Mouse (Mus musculus) heart, embryonic 16.5 days (tissue): ENCODE data around the gene Cdkal1. TPM values are rescaled to one million over a fixed set of nuclear protein-coding genes. Genes with fewer than 3 reads are reported as not detected.

Source experiments
- ATAC-seq: fragments of 200-750 bp; cut with Nextera tagmentation; replicated peaks from 2 replicates; pipeline ENCODE4 v1.8.0; 2017; ENCODE audit warnings: moderate number of reproducible peaks; ENCODE audit not compliant: insufficient read depth, low FRiP score; ENCODE audit errors: extremely low read depth
- H3K27ac ChIP-seq: fragments of 300-500 bp; sonication (generic); 2 replicates; pipeline ENCODE4 v1.5.1; 2014; ENCODE audit warnings: mild to moderate bottlenecking, low read length, control low read depth, moderate library complexity
- H3K27me3 ChIP-seq: fragments of 300-500 bp; sonication (generic); 2 replicates; pipeline ENCODE4 v1.6.1; 2014; ENCODE audit warnings: low read length, mixed read lengths; ENCODE audit not compliant: control insufficient read depth, insufficient read depth
- H3K36me3 ChIP-seq: fragments of 300-500 bp; sonication (generic); 2 replicates; pipeline ENCODE4 v1.6.1; 2014; ENCODE audit not compliant: control insufficient read depth, insufficient read depth
- H3K4me1 ChIP-seq: fragments of 300-500 bp; sonication (generic); 2 replicates; pipeline ENCODE4 v1.6.1; 2014; ENCODE audit warnings: low read length, mixed read lengths; ENCODE audit not compliant: control insufficient read depth, insufficient read depth
- H3K4me2 ChIP-seq: fragments of 300-500 bp; sonication (generic); 2 replicates; pipeline ENCODE4 v1.6.1; 2014; ENCODE audit warnings: low read depth, mild to moderate bottlenecking, control low read depth, low read length
- H3K4me3 ChIP-seq: fragments of 300-500 bp; sonication (generic); 2 replicates; pipeline ENCODE4 v1.5.1; 2014; ENCODE audit warnings: mild to moderate bottlenecking, control low read depth, low read length
- H3K9ac ChIP-seq: fragments of 300-500 bp; sonication (generic); 2 replicates; pipeline ENCODE4 v1.6.1; 2014; ENCODE audit warnings: low read length, control low read depth
- H3K9me3 ChIP-seq: fragments of 300-500 bp; sonication (generic); replicated peaks from 2 replicates; pipeline ENCODE4 v1.6.1; 2016; ENCODE audit warnings: low read length; ENCODE audit not compliant: control insufficient read depth
- WGBS: fragments of 180-500 bp; shearing (Covaris S2); extraction: QIAGEN DNeasy Blood & Tissue Kit; methylation state at CpG from one replicate; pipeline ENCODE4 v1.1.7; 2014; 5-methylcytosine and 5-hydroxymethylcytosine counted together
- polyA plus RNA-seq: library from polyadenylated mRNA; unstranded; fragments of >200 nt; fragmentation: Nextera tagmentation; extraction: Ambion mirVana; gene quantifications from 2 replicates; pipeline ENCODE4 v1.2.1, GENCODE M21; 2015

Cdkal1 gene
- polyA plus RNA-seq, 1 experiment from 2014 or later, result 27.2 TPM

DNA sequence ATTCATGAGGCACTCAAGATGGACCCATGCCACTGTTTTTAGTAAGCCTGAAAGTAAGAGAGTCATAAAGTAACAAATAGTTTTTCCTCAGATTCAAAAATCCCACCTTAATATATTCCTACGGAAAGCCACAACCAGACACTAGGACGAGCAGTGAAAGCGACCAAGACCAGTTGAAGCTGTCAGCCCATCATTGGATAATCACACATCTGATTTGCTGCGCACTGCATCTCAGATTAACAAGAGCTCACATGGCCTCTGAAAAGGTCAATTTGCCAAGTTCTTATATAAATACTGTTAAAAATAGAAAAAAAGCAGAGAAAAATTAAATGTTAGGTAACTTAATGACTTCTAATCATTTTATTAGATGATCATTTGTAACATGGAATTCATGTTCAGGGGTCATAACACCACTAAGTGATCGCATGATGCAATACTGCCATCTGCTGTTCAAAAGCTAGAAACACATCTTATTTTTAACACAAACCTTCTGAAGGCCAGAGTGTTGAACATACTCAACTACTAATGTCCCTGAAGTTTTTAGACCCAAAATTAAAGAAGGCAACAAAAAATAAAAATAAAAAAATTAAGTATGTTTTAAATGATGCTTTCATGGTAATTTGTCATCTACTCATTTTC lies 16.9 kb downstream of the Cdkal1 start:
- H3K4me1 ChIP-seq, result peaks cover 12% of the 10 kb centered on the region
- H3K4me2 ChIP-seq, result no peak overlapping the region
- no peak; the same call in 1 of the 2 replicates for ATAC-seq
- no peaks in the 10 kb centered on the region for H3K9me3 ChIP-seq
- no peaks in the 10 kb centered on the region; the same call in none of the 2 replicates for H3K36me3 ChIP-seq
- no peak overlapping the region for H3K9ac ChIP-seq
- H3K27ac ChIP-seq, result no peak overlapping the region
- no peaks in the 10 kb centered on the region for H3K27me3 ChIP-seq
- WGBS, result 55% methylated on average over 5 of the region's 5 CpGs
- no peak overlapping the region for H3K4me3 ChIP-seq

DNA sequence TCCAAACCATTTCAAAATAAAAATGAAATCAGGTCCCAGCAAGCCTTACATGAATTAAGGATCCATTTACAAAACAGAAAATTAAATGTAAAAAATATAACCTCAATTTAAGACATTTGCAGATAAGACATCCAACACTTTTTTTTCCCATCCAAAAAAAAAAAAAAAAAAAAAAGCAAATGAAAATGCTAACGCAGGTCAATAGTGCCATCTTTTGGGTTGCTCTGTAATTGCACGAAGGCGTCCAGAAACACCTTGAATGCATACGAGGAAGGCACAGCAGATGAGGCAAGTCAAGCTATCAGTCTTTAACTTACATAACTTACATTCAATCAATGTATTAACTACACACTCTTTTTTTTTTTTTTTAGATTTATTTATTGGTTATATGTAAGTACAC lies 20.3 kb downstream of the Cdkal1 start:
- Histone ChIP-seq H3K36me3 (no peaks in the 10 kb centered on the region; the same call in 1 of the 2 replicates), H3K4me3 (no peak overlapping the region), H3K27ac (no peak overlapping the region), H3K9ac (no peak overlapping the region), H3K4me2 (no peak overlapping the region), H3K27me3 (no peaks in the 10 kb centered on the region), H3K4me1 (peaks cover 13% of the 10 kb centered on the region), H3K9me3 (no peaks in the 10 kb centered on the region)
- ATAC-seq, result no peak
- WGBS, result 22% methylated on average over 4 of the region's 4 CpGs

DNA sequence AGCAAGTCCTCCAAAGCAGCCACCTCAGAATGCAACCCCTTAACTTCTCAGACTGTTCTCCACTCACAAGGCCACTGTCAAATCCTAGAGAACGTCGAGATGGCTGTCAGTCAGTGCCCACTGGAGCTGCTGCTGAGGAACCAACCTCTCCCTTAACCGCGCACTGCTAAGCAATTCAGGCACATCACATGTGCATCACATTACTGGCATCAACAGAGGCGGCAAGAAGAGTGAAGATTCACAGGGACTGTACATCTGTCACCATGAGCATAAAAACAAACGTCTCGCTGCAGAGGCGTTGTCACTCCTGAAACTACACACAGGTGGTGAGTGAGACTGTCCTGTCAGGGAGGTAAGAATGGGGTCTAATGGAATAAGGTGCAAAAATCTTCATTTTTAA lies 21.7 kb downstream of the Cdkal1 start:
- Histone ChIP-seq H3K9me3 (no peaks in the 10 kb centered on the region), H3K27me3 (no peaks in the 10 kb centered on the region), H3K36me3 (no peaks in the 10 kb centered on the region), H3K4me1 (peaks cover 13% of the 10 kb centered on the region), H3K4me2 (no peak overlapping the region), H3K9ac (no peak overlapping the region), H3K27ac (no peak overlapping the region), H3K4me3 (no peak overlapping the region)
- no peak for ATAC-seq
- WGBS, result 55% methylated on average over 8 of the region's 8 CpGs

DNA sequence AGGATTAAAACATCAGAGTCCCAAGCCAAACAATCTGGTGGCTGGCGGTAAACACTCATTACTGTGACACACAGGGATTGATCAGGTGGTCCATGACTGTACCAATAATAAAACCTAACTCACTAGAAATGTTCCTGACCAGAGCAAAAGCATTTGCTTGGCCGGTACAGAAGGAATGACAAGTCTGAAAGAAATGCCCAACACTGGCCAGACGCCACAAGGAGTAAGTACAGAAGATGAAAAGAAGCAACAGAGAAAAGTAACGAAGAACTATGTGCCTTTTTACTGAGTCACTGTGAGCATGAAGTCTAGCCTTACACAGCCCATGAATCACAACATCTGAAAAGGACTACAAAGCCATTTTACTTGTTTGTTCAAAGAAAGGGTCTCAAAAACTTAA lies 24.3 kb downstream of the Cdkal1 start:
- H3K27ac ChIP-seq, result no peak overlapping the region
- ATAC-seq, result no peak
- no peaks in the 10 kb centered on the region for H3K36me3 ChIP-seq
- no peaks in the 10 kb centered on the region for H3K9me3 ChIP-seq
- WGBS, result 77% methylated on average over 4 of the region's 4 CpGs
- H3K4me3 ChIP-seq, result no peak overlapping the region
- peaks cover 13% of the 10 kb centered on the region for H3K4me1 ChIP-seq
- H3K4me2 ChIP-seq, result no peak overlapping the region
- no peak overlapping the region for H3K9ac ChIP-seq
- no peaks in the 10 kb centered on the region for H3K27me3 ChIP-seq

DNA sequence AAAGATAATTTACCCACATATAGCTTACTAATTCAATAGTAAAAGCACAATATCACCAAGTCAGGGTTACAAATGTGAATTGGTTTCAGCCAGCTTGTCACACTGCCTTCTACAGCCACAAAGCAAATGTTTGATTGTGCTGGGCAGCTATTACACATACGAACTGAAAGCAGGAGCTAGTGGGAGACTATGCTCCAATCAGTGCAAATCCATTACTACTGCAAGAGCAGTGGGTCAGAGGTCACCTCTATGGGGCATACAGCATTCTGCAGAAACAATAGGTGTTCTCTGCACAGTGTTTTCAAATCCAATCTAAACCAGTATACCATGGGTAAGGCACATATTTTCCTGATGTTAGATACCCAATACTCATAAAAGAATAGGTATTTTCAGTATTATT lies 27.4 kb downstream of the Cdkal1 start:
- Histone ChIP-seq H3K4me3 (no peak overlapping the region), H3K27ac (no peak overlapping the region), H3K4me1 (peaks cover 3% of the 10 kb centered on the region; the same call in 1 of the 2 replicates), H3K4me2 (no peak overlapping the region), H3K9me3 (no peaks in the 10 kb centered on the region), H3K36me3 (no peaks in the 10 kb centered on the region), H3K27me3 (no peaks in the 10 kb centered on the region), H3K9ac (no peak overlapping the region)
- no peak for ATAC-seq
- 66% methylated on average over 1 of the region's 1 CpGs for WGBS

DNA sequence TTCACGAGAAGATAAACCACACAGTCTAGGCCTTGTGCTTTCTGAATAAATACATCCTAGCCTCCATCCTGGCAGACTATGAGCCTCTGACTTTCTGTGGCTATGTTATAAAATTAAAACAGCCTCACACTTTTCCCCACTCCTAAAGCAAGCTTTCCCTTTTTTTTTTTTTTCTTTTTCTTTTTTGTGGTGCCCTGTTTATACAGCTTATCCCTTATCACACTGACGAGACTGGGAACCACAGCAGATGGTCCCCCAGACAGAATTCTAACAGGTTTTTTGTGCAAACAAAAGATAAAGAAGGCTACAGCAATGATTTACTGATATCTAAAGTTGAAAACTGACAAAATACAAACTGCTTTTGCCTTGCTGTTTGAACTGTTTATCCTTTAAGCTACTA lies 29.0 kb downstream of the Cdkal1 start:
- Histone ChIP-seq H3K4me2 (no peak overlapping the region), H3K36me3 (no peaks in the 10 kb centered on the region), H3K4me1 (peaks cover 3% of the 10 kb centered on the region; the same call in 1 of the 2 replicates), H3K27me3 (no peaks in the 10 kb centered on the region), H3K4me3 (no peak overlapping the region), H3K9me3 (no peaks in the 10 kb centered on the region), H3K27ac (no peak overlapping the region), H3K9ac (no peak overlapping the region)
- ATAC-seq, result no peak
- WGBS, result 49% methylated on average over 2 of the region's 2 CpGs

DNA sequence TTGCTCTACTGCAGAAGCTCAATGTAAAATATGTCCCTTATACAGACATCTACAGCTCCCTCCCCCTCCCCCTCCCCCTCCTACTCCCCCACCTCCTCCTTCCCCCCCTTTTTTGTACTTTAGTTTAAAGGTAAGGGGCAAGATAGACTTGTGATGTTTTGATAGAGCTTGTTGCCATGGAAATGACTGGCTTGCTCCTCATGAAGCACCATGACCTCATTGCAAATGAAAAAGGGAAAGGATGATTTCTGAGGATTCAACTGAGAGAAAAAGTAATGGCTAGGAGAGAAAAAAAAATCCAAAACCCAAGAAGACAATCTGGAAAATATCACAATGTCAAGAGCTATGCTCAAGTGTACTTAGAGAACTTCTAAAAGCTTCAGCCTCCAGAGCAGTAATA lies 29.4 kb downstream of the Cdkal1 start:
- no peak overlapping the region for H3K9ac ChIP-seq
- no peaks in the 10 kb centered on the region for H3K36me3 ChIP-seq
- no peaks in the 10 kb centered on the region for H3K27me3 ChIP-seq
- no peak overlapping the region for H3K27ac ChIP-seq
- no peak for ATAC-seq
- no peak overlapping the region for H3K4me3 ChIP-seq
- H3K9me3 ChIP-seq, result no peaks in the 10 kb centered on the region
- H3K4me2 ChIP-seq, result no peak overlapping the region
- H3K4me1 ChIP-seq, result peaks cover 3% of the 10 kb centered on the region; the same call in 1 of the 2 replicates

DNA sequence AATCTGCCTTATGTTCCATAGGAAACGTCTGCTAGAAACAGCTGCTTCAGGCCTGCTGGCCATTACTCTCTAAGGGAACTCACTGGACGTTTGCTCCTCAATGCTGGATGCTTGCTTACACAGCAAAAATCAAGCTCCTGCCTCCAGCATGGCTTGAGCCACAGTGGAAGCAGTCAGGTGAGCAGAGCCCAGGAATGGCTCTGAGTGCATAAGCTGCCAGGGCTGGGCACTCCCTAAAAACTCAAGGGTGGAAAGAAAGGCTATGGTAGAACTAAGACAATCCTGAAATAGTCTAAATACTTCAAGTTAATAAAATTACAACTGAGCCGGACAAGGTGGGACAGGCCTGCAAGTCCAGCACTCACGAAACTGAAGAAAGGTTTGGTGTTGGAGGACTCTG lies 30.7 kb downstream of the Cdkal1 start:
- Histone ChIP-seq H3K9me3 (no peaks in the 10 kb centered on the region), H3K27me3 (no peaks in the 10 kb centered on the region), H3K9ac (no peak overlapping the region), H3K4me3 (no peak overlapping the region), H3K4me2 (no peak overlapping the region), H3K36me3 (no peaks in the 10 kb centered on the region), H3K27ac (no peak overlapping the region), H3K4me1 (peaks cover 3% of the 10 kb centered on the region; the same call in 1 of the 2 replicates)
- 79% methylated on average over 4 of the region's 4 CpGs for WGBS
- ATAC-seq, result no peak

DNA sequence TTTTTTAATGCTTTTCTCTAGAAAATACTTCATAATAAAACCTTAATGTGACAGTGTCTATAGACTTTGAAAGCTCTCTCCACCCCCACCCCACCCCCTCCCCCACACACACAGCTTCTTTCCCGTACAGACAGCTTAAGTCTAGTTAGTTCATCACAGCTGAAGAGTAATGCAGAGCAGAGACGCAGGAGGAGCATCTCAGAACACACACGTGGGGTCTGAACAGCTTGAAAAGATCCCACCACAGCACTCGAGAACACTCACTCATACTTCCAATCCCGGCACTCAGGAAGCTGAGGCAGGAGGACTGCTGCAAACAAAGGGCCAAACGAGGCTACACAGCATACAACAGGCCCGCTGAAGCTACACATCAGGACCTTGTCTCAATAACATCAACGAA lies 31.1 kb downstream of the Cdkal1 start:
- Histone ChIP-seq H3K27ac (no peak overlapping the region), H3K27me3 (no peaks in the 10 kb centered on the region), H3K36me3 (no peaks in the 10 kb centered on the region), H3K9ac (no peak overlapping the region), H3K4me2 (no peak overlapping the region), H3K4me1 (peaks cover 3% of the 10 kb centered on the region; the same call in 1 of the 2 replicates), H3K4me3 (no peak overlapping the region), H3K9me3 (no peaks in the 10 kb centered on the region)
- WGBS, result 74% methylated on average over 8 of the region's 8 CpGs
- ATAC-seq, result no peak
